Mouse (Mus musculus) gastrocnemius, postnatal 4 days (tissue): Measurements from ENCODE around the gene Map4k4. TPM values are rescaled to one million over a fixed set of nuclear protein-coding genes. Genes with fewer than 3 reads are reported as not detected.

Experiments
- DNase-seq, 2 experiments: peaks; one replicate each; pipeline ENCODE4 v3.0.0; 2021 to 2022; ENCODE audit warnings: low spot score in 2 of 2, mixed read lengths in 2 of 2
- long read RNA-seq, 2 experiments: library from polyadenylated mRNA; stranded (forward); transcript quantifications; one replicate each; pipeline ENCODE4 v2.0.0; 2021
- total RNA-seq, 2 experiments: library from RNA; stranded (reverse); gene quantifications; 2 replicates each; pipeline ENCODE4 v1.2.3; 2021

Map4k4 gene
- 100 to 1,000 TPM; 156 to 168 TPM for total RNA-seq
- long read RNA-seq, experiment 1, partial matches to known transcripts: 9 of 34 reads
- long read RNA-seq, experiment 1, other reads (novel, unspliced or antisense): 25 of 34 reads
- long read RNA-seq, experiment 2, partial matches to known transcripts: 7 of 50 reads
- long read RNA-seq, experiment 2, other reads (novel, unspliced or antisense): 43 of 50 reads

- DNase-seq: peak; percentile 68 to 81
Measured at GRCm38 (mm10) chr1:39900181-39901005, at the start of gene Map4k4. Gene Map4k4 (plus strand): TSS chr1:39900913.

- no peak for DNase-seq
Measured at GRCm38 (mm10) chr1:39855949-39856348, 44.8 kb upstream of the Map4k4 start.

GRCm38 (mm10) chr1:39856795-39857447 lies 43.8 kb upstream of the Map4k4 start:
- DNase-seq: no peak

- DNase-seq: no peak
Measured at GRCm38 (mm10) chr1:39857448-39857820, 43.3 kb upstream of the Map4k4 start.

- no peak for DNase-seq
Measured at GRCm38 (mm10) chr1:39859213-39859612, 41.5 kb upstream of the Map4k4 start.

GRCm38 (mm10) chr1:39866367-39867141 lies 34.2 kb upstream of the Map4k4 start:
- no peak for DNase-seq

GRCm38 (mm10) chr1:39867142-39867525 lies 33.6 kb upstream of the Map4k4 start:
- DNase-seq: no peak

- DNase-seq: peak in 1 of 2 experiments; percentile 59
Measured at GRCm38 (mm10) chr1:39867966-39868593, 32.6 kb upstream of the Map4k4 start.

GRCm38 (mm10) chr1:39868825-39869571 lies 31.7 kb upstream of the Map4k4 start:
- peak in 1 of 2 experiments; percentile 22 for DNase-seq

GRCm38 (mm10) chr1:39869721-39870201 lies 31.0 kb upstream of the Map4k4 start:
- DNase-seq: peak in 1 of 2 experiments; percentile 29

- DNase-seq: no peak
Measured at GRCm38 (mm10) chr1:39877981-39878380, 22.7 kb upstream of the Map4k4 start.

GRCm38 (mm10) chr1:39882505-39882904 lies 18.2 kb upstream of the Map4k4 start:
- no peak for DNase-seq

- no peak for DNase-seq
Measured at GRCm38 (mm10) chr1:39884803-39885515, 15.8 kb upstream of the Map4k4 start.

- no peak for DNase-seq
Measured at GRCm38 (mm10) chr1:39887997-39888396, 12.7 kb upstream of the Map4k4 start.

- no peak for DNase-seq
Measured at GRCm38 (mm10) chr1:39889429-39889828, 11.3 kb upstream of the Map4k4 start.

- DNase-seq: no peak
Measured at GRCm38 (mm10) chr1:39889973-39890372, 10.7 kb upstream of the Map4k4 start.

- no peak for DNase-seq
Measured at GRCm38 (mm10) chr1:39893153-39893880, 7.4 kb upstream of the Map4k4 start.

- DNase-seq: no peak
Measured at GRCm38 (mm10) chr1:39895097-39895496, 5.6 kb upstream of the Map4k4 start.

GRCm38 (mm10) chr1:39895506-39895905 lies 5.2 kb upstream of the Map4k4 start:
- DNase-seq: no peak
